Mouse (Mus musculus) CD4-positive helper T cell, adult 2 months (primary cell): ENCODE measurements around the gene Rnf183.

ENCODE experiments used
- DNase-seq: peaks from one replicate; pipeline ENCODE4 v3.0.0-alpha.2; 2012; ENCODE audit warnings: low read depth, missing footprints, low spot score

The Rnf183 gene

GRCm38 (mm10) chr4:62431522-62431921 is 3.5 kb downstream of the Rnf183 start:
- no peak for DNase-seq

GRCm38 (mm10) chr4:62430678-62431077 is 4.4 kb downstream of the Rnf183 start:
- DNase-seq = no peak

GRCm38 (mm10) chr4:62429616-62430015 is 5.4 kb downstream of the Rnf183 start:
- no peak for DNase-seq

- no peak for DNase-seq
Observed at GRCm38 (mm10) chr4:62427978-62428758, 6.9 kb downstream of the Rnf183 start.

- DNase-seq = no peak
Observed at GRCm38 (mm10) chr4:62425891-62426290, 9.2 kb downstream of the Rnf183 start.

- no peak for DNase-seq
Observed at GRCm38 (mm10) chr4:62419091-62419490, 16.0 kb downstream of the Rnf183 start.

- no peak for DNase-seq
Observed at GRCm38 (mm10) chr4:62418448-62418847, 16.6 kb downstream of the Rnf183 start.

GRCm38 (mm10) chr4:62411606-62412005 is 23.4 kb downstream of the Rnf183 start:
- no peak for DNase-seq

GRCm38 (mm10) chr4:62410325-62410724 is 24.7 kb downstream of the Rnf183 start:
- no peak for DNase-seq

- DNase-seq = peak; percentile 28
Observed at GRCm38 (mm10) chr4:62409615-62410014, 25.4 kb downstream of the Rnf183 start.

- peak; percentile 99 for DNase-seq
Observed at GRCm38 (mm10) chr4:62408601-62409282, 26.3 kb downstream of the Rnf183 start, which contains the start of the genes Cdc26 and Prpf4. Gene Cdc26, minus strand, starts transcription at chr4:62408642. Gene Prpf4, plus strand, starts transcription at chr4:62408797.

GRCm38 (mm10) chr4:62407730-62408582 is 27.1 kb downstream of the Rnf183 start:
- DNase-seq = peak; percentile 82

GRCm38 (mm10) chr4:62406133-62406532 is 28.9 kb downstream of the Rnf183 start:
- no peak for DNase-seq

GRCm38 (mm10) chr4:62398956-62399355 is 36.1 kb downstream of the Rnf183 start:
- no peak for DNase-seq

GRCm38 (mm10) chr4:62397616-62398365 is 37.3 kb downstream of the Rnf183 start:
- no peak for DNase-seq

GRCm38 (mm10) chr4:62395806-62396205 is 39.2 kb downstream of the Rnf183 start:
- DNase-seq = no peak

- no peak for DNase-seq
Observed at GRCm38 (mm10) chr4:62393459-62393858, 41.6 kb downstream of the Rnf183 start.

GRCm38 (mm10) chr4:62391892-62392291 is 43.2 kb downstream of the Rnf183 start:
- DNase-seq = no peak

GRCm38 (mm10) chr4:62389592-62390512 is 45.2 kb downstream of the Rnf183 start:
- DNase-seq = no peak

- no peak for DNase-seq
Observed at GRCm38 (mm10) chr4:62385439-62385838, 49.6 kb downstream of the Rnf183 start.
